Mouse (Mus musculus): ENCODE data around the gene Pde7b.

The Pde7b gene

DNA sequence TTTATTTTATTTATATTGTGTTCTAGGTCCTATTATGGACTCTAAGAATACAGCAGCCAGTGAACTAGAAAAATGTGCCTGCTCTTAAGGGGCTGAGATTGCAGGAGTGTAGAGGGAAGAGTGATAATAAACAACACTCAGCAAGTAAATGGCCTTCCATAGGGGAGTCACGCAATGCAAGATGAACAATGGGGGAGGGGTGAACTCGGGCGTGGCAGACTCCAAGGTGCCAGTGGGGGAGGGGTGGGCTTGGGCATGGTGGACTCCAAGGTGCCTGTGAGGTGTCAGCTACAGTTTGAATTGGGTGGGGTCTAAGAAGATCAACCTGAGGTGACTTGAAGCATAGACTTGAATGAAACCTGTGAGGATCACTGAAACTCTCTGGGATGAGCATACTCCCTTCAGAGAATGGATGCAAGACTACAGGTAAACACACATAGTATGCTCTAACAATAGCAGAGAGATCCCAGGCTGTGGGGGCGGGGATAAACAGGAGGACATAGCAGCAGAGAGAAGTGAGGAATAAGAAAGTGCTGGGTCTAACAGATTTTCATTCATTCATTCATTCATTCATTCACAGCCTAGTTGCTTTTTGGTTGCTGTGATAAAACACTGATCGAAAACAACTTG lies 230.9 kb downstream of the Pde7b start:
- DNase-seq (ENCODE audit: low spot score): no peak

GRCm38 (mm10) chr10:20492216-20492964 lies 232.5 kb downstream of the Pde7b start:
- no peak for DNase-seq (ENCODE audit: low spot score)

DNA sequence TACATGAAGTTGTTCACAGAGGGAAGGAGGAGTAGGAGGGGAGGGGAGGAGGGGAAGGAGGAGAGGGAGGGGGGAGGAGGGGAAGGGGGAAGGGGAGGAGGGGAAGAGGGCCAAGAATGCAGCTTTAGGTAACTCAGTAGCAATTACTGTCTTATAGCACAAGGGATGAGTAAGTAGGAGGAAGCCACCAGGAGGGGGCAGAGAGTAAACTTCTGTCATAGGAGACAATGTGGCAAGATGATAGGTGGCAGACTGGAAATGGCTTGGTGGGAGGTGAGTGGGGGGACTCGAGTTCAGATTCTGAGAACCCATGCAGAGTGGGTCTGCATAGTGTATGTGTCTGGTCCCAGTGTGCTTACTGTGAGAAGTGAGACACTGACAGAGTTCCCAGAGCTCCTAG lies 234.1 kb downstream of the Pde7b start:
- no peak for DNase-seq (ENCODE audit: low spot score)

GRCm38 (mm10) chr10:20490281-20490680 lies 234.6 kb downstream of the Pde7b start:
- DNase-seq (ENCODE audit: low spot score): no peak

DNA sequence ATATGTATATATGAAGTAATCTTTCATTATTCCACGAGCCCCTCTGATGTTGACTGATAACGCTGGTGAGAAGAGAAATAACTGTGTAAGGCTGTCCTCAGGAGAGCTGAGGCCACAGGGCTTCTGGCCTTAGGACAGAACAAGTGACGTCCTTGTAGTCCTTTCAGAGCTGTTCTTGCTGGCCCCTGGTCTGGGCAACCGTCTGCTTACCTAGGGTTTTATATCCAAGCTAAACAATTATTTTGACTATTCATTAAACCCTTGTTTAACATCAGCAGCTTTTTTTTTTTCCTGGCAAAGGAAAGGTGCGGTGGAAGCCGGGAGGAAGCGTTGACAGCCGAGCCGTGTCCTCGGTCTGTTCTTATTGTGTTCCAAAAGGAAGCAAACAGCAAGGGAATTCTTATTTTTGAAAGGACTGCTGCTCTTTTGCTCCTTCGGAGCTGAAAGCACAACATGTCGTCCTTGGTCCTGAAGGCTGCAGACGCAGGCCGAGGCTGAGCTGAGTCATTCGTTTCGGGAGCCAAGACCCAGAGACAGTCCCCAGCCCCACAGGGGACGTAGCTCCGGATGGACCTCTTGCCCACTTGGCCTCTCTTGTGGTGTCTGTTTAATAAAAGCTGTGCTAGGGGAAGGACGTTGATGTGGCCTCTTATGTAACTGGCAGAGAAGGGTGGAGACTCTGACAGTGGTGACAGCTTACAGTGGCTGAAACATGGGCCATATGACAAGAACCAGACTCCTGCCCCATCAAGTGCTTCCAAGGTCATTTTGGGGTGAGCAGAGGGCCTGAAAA lies 238.2 kb downstream of the Pde7b start:
- DNase-seq (ENCODE audit: low spot score): peak; percentile 37

DNA sequence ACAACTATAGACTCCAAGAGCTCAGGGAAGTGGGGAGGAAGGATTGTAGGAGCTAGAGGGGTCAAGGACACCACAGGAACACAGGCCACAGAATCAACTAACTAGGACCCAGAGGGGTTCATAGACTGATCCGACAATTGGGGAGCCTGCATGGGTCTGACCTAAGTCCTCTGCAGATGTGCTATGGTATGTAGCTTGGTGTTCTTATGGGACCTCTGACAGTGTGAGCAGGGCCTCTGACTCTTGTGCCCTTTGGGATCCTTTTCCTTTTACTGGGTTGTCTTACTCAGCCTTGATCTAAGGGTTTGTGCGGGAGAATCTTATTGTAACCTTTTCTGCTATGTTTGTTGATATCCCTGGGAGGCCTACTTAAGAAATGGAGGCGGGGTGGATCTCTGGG lies 239.1 kb downstream of the Pde7b start:
- no peak for DNase-seq (ENCODE audit: low spot score)

DNA sequence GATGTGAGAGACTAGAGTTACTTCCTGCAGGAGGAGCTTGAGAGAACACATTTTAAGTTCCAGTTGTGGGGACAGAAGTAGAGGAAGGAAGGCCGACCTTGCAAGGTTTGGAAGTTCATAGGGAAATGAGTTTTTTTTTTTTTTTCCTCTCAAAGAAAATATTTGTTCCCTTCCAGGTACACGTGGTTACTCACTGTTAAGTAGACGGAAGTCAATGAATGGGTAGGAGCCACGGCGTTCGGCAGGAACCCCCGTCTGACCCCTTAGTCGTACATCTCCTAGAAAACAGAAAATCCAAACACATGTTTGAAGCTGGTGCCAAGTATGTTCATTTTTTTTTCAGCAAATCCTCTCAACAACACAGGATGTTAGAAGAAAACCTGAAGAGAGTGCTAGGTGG lies 245.4 kb downstream of the Pde7b start:
- DNase-seq (ENCODE audit: low spot score): no peak

GRCm38 (mm10) chr10:20478456-20478855 lies 246.4 kb downstream of the Pde7b start:
- DNase-seq (ENCODE audit: low spot score): no peak

- DNase-seq (ENCODE audit: low spot score): no peak
Measured at GRCm38 (mm10) chr10:20474831-20475230, 250.0 kb downstream of the Pde7b start.

DNA sequence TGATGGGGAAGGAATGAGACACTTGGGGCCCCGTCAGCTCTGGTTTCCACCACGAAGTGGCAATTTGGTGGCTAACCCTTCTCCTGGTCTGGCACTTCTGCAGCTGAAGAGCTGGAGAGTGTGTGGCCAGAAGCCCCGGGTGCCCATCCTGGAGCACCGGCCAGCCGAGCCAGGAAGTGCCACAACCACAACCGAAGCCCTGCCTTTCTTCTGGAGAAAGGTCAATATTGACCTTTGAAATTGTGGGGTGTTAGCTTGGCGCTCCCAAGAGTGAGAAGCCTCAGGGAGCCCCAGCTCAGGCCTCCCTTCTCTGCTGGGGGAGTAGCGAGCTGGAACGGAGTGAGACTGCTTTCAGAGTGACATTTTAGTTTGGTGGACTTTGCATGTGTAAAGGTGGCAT lies 250.8 kb downstream of the Pde7b start:
- no peak for DNase-seq (ENCODE audit: low spot score)

- no peak for DNase-seq (ENCODE audit: low spot score)
Measured at GRCm38 (mm10) chr10:20473505-20473904, 251.4 kb downstream of the Pde7b start.

DNA sequence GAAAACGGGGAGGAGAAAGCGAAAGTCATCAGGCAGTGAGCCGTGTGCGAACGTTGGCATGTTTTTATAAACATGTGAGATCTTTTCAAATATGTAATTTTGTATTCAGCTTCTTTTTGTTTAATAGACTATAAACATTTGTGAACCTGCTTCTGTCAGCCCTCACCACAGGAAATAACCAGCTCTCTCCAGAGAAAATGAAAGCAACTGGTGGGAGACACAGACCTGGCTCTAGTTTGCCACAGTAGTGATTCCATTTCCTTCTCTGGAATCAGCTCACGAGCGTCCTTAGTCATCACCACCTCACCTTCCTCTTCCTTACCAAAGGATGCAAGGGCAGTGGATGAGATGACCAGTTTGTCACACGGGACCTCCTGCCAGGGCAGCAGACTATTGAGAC lies 252.9 kb downstream of the Pde7b start:
- no peak for DNase-seq (ENCODE audit: low spot score)

DNA sequence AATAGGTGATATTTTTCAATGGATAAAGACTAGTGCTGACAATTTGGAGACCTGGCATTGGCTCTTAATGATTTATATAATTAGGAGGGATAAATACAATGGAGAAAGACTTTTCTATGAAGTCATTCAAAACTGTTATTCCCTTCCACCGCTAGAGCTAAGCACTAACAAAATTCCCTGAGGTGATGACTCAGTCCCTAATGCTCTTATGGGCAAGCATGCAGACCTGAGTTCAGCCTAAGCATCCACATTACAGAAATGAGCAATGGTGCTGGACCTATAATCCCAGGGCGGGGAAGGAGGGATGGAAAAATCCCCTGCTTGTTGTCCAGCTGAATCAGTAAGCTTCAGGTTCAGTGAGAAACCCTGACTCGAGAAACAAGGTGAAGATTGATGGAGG lies 260.2 kb downstream of the Pde7b start:
- no peak for DNase-seq (ENCODE audit: low spot score)

- no peak for DNase-seq (ENCODE audit: low spot score)
Measured at GRCm38 (mm10) chr10:20463941-20464340, 260.9 kb downstream of the Pde7b start.

- no peak for DNase-seq (ENCODE audit: low spot score)
Measured at GRCm38 (mm10) chr10:20462596-20462995, 262.3 kb downstream of the Pde7b start.

GRCm38 (mm10) chr10:20459657-20460350 lies 265.1 kb downstream of the Pde7b start:
- DNase-seq (ENCODE audit: low spot score): no peak

GRCm38 (mm10) chr10:20459160-20459559 lies 265.7 kb downstream of the Pde7b start:
- no peak for DNase-seq (ENCODE audit: low spot score)

DNA sequence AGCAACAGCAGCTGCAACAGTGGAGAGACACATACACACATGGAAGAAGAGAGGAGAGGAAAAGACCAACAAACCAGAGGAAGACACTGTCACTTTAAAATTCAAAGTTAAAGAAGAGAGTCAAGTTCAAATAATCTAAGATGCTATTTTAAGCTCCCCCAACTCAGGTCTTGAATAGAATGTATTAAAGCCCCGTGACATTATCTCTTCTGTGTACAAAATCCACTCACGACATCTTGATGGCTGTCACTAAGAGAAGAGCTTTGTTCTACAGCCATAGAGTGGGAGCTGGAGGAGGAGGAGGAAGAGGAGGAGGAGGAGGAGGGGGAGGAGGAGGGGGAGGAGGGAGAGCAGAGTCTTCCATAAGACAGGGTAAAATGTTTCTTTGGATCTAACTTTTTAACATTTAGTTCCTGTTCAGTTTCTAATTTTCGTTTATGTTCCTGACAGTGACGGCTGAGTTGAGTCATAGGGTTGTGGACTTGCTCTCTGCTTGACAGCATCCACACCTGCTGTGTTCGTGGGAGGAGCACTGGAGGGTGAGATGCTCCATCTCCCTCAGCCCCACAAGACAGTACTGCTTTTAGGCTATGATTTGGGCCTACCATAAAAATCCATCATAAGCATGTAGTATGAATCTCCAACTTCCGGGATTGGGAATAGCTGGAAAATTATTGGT lies 270.4 kb downstream of the Pde7b start:
- no peak for DNase-seq (ENCODE audit: low spot score)

DNA sequence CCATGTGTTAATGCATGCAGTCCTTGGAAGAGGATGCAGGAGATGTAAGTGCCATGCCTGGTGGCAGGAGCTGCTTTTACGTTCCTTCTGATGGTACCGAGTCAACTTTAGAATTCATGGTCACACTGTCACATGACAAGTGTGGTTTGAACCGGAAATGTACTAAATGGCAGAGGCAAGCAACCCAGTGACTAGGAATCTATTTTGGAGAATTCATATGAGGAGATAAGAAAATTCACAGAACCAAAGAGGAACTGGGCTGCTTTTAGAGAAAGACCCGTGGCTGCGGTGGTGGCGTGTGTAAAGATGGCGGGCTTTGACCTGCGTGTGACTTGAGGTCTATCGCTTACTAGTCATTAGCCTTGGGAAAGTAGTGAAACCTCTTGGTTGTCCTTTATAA lies 287.4 kb downstream of the Pde7b start:
- DNase-seq (ENCODE audit: low spot score): no peak

DNA sequence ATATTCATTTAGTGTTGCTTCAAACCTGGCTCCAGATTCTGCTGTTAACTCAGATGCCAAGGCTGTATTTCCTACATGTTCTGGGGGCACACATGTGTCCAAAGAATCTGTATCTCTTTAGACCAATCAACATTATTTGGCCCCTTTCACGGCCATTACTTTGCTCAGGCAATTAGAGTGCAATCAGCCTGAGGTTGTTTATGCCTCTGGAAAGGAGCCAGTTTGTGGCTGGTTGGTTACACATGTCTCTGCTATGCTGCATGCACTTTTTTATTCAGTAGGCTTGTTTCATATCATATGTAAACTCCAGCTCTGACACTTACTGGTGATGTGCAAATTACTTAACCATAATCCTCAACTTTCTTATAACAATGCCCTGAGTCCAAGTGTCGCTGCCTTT lies 287.9 kb downstream of the Pde7b start:
- DNase-seq (ENCODE audit: low spot score): no peak

DNA sequence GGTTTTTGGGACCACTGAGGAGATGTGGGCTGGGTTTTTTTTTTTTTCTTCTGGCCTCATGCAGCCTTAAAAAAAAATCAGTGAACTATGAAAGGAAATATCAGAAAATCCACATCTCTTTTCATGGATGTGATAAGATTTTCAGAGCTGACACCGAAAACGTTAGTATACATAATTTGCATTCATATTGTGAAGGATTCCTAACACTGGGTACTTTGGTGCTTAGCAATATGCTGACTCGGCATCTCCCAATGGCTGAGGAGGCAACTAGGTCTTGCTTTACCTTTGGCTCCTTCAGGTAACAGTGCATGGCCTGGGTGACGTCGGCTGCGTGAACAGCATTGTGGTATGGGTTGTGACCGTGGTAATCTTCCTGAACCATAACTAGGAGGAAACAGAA lies 289.0 kb downstream of the Pde7b start:
- no peak for DNase-seq (ENCODE audit: low spot score)

DNA sequence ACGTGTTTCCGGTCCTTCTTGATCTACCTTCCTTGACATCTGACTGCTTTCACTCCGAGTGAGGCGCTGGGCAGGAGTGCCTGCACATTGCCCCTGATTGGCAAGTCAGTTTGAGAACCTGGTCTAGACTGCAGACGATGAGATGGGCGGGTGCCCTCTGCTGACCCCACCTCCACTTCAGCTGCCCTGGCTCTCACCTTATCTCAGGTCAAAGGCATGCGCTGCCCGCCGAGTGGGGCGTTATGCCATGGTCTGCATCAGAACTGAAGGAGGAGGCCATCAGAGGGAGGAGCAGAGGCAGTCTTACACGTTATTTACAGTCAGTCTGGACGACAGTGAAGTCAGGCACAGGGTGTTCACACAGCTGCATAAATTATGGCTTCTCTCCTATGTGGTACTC lies 293.5 kb downstream of the Pde7b start:
- no peak for DNase-seq (ENCODE audit: low spot score)

Measured in urinary bladder, postnatal 14 days (tissue).